Mouse (Mus musculus) heart, embryonic 13.5 days (tissue): ENCODE measurements around the gene Cnnm2. TPM values are rescaled to one million over a fixed set of nuclear protein-coding genes. Genes with fewer than 3 reads are reported as not detected.
"Not testable (repeated sequence)": the region's sequence is repeated elsewhere in the genome, so short reads cannot be mapped to it uniquely, and the experiment has no call there.

ENCODE experiments used
- ATAC-seq: fragments of 200-750 bp; cut with Nextera tagmentation; 2 replicates; pipeline ENCODE4 v1.8.0; 2017; ENCODE audit warnings: moderate TSS enrichment; ENCODE audit not compliant: insufficient number of reproducible peaks, low FRiP score, low TSS enrichment; ENCODE audit errors: extremely low read depth
- H3K27ac ChIP-seq: fragments of 300-500 bp; sonication (generic); replicated peaks from 2 replicates; pipeline ENCODE4 v1.5.1; 2015; ENCODE audit warnings: moderate library complexity, mild to moderate bottlenecking, inconsistent platforms
- H3K27me3 ChIP-seq: fragments of 300-500 bp; sonication (generic); replicated peaks from 2 replicates; pipeline ENCODE4 v1.6.1; 2015; ENCODE audit warnings: mild to moderate bottlenecking, inconsistent platforms
- H3K36me3 ChIP-seq: fragments of 300-500 bp; sonication (generic); 2 replicates; pipeline ENCODE4 v1.6.1; 2015; ENCODE audit warnings: mild to moderate bottlenecking, inconsistent platforms
- H3K4me1 ChIP-seq: fragments of 300-500 bp; sonication (generic); 2 replicates; pipeline ENCODE4 v1.6.1; 2015; ENCODE audit warnings: inconsistent platforms
- H3K4me2 ChIP-seq: fragments of 300-500 bp; sonication (generic); 2 replicates; pipeline ENCODE4 v1.6.1; 2015; ENCODE audit warnings: inconsistent platforms, mild to moderate bottlenecking, moderate library complexity
- H3K4me3 ChIP-seq: fragments of 300-500 bp; sonication (generic); 2 replicates; pipeline ENCODE4 v1.5.1; 2015; ENCODE audit warnings: moderate library complexity, mild to moderate bottlenecking, inconsistent platforms
- H3K9ac ChIP-seq: fragments of 300-500 bp; sonication (generic); 2 replicates; pipeline ENCODE4 v1.6.1; 2015; ENCODE audit warnings: inconsistent platforms, mild to moderate bottlenecking, moderate library complexity
- H3K9me3 ChIP-seq: fragments of 300-500 bp; sonication (generic); 2 replicates; pipeline ENCODE4 v1.6.1; 2016; ENCODE audit warnings: inconsistent platforms
- WGBS: fragments of 180-500 bp; shearing (Covaris S2); methylation state at CpG from one replicate; pipeline ENCODE4 v1.1.7; 2015; ENCODE audit warnings: mixed read lengths; 5-methylcytosine and 5-hydroxymethylcytosine counted together
- polyA plus RNA-seq: library from polyadenylated mRNA; unstranded; fragments of >200 nt; fragmentation: Nextera tagmentation; extraction: Ambion mirVana; gene quantifications from 2 replicates; pipeline ENCODE4 v1.2.1, GENCODE M21; 2015

Gene Cnnm2
- polyA plus RNA-seq, 1 experiment from 2014 or later, result 2.5 TPM

DNA sequence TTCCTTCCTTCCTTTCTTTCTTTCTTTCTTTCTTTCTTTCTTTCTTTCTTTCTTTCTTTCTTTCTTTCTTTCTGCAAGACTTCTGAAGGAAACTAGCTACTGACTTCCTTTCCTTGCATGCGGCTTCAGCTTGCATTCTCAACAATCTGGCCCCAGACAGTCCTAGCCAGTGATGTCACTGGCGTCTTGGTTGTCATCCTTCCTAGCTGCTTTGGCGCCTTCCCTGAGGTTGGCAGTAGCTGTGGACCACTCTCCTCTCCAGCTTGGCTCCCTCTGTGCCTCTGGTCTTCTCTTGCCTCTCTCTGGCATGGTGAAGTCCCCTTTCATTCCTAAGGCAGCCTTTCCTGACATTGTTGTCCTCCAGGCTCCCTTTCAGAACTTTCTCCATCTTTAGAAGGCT lies 15.5 kb downstream of the Cnnm2 start:
- Histone ChIP-seq H3K4me2 (no peak overlapping the region), H3K36me3 (no peaks in the 10 kb centered on the region), H3K9ac (no peak overlapping the region), H3K27me3 (no peaks in the 10 kb centered on the region), H3K4me3 (no peak overlapping the region), H3K4me1 (no peaks in the 10 kb centered on the region), H3K9me3 (no peaks in the 10 kb centered on the region), H3K27ac (no peak overlapping the region)
- WGBS, result 66% methylated on average over 3 of the region's 3 CpGs
- ATAC-seq, result no peak

DNA sequence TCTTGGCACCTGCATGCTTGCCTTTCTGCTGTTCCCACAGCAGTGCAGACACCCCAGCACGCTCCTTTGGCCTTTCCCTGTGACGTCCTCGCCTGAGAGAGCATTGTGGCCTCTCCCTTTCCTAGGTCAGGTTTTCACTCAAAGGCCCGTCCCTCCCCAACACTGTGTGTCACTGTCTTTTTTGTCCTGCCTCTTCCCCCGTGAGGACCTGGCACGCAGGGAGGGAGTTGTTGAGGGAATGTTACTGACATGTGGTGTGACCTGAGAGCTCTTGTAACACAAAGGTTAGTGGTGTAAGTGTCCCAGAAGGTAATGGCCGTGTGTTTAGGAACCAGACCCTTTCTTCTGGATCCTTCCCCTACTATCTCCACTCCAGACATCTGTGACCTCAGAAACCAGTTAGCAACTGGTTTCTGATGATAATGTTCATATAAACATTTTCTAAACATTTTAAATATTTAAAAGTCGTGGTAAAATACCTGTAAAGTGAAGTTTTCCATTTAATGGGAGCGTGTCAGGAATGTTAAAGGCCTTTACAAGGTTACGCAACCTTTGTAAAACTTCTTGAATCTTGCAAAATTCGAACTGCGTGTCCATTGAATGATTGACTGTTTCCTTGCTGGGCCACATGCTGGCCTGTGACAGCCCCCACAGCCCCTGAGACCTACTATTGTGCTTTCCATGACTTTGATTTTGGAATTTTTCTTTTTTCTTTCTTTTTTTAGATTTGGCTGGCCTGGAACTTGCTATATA lies 16.7 kb downstream of the Cnnm2 start:
- no peak overlapping the region for H3K27ac ChIP-seq
- H3K9ac ChIP-seq, result no peak overlapping the region
- no peaks in the 10 kb centered on the region for H3K9me3 ChIP-seq
- H3K4me2 ChIP-seq, result no peak overlapping the region
- ATAC-seq, result no peak
- H3K36me3 ChIP-seq, result no peaks in the 10 kb centered on the region
- H3K4me3 ChIP-seq, result no peak overlapping the region
- 74% methylated on average over 12 of the region's 12 CpGs for WGBS
- H3K4me1 ChIP-seq, result no peaks in the 10 kb centered on the region
- H3K27me3 ChIP-seq, result no peaks in the 10 kb centered on the region

DNA sequence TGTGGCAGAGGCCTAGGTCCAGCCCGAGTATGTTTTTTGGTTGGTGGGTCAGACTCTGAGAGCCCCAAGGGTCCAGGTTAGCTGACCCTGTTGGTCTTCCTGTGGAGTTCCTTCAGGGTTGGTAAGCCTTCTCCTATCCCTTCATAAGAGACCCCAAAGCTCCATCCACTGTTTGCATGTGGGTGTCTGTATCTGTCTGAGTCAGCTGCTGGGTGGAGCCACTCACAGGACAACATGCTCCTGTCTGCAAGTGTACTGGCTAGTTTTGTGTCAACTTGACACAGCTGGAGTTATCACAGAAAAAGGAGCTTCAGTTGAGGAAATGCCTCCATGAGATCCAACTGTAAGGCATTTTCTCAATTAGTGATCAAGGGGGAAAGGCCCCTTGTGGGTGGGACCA lies 17.7 kb downstream of the Cnnm2 start:
- H3K4me2 ChIP-seq, H3K27ac ChIP-seq, H3K9me3 ChIP-seq, H3K9ac ChIP-seq, H3K4me3 ChIP-seq, H3K4me1 ChIP-seq, ATAC-seq, H3K27me3 ChIP-seq, H3K36me3 ChIP-seq: not testable (repeated sequence)
- 84% methylated on average over 1 of the region's 1 CpGs for WGBS

DNA sequence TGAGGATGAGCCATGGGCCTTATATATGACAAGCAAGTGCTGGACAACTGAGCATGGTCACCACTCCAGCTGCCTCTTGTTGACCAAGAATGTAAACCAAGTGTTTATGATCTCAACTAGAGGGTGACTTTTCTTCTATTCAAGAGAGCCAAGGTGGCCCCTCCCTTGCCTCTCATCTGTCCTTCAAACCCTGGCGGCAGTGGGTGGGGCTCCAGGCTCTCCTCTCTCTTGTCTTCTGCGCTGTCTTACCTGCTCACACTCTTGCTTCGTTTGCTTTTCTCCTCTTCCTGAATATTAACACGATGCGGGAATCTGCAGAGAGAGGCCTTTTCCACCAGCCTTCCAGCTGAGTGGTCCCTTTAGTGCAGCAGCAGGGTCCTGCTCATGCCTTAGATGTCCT lies 22.6 kb downstream of the Cnnm2 start:
- no peak overlapping the region for H3K4me3 ChIP-seq
- H3K36me3 ChIP-seq, result no peaks in the 10 kb centered on the region
- no peak overlapping the region for H3K27ac ChIP-seq
- H3K4me1 ChIP-seq, result peaks cover 7% of the 10 kb centered on the region; the same call in 1 of the 2 replicates
- 61% methylated on average over 5 of the region's 5 CpGs for WGBS
- H3K9me3 ChIP-seq, result no peaks in the 10 kb centered on the region
- no peak overlapping the region for H3K9ac ChIP-seq
- no peak for ATAC-seq
- H3K4me2 ChIP-seq, result no peak overlapping the region
- no peaks in the 10 kb centered on the region for H3K27me3 ChIP-seq

DNA sequence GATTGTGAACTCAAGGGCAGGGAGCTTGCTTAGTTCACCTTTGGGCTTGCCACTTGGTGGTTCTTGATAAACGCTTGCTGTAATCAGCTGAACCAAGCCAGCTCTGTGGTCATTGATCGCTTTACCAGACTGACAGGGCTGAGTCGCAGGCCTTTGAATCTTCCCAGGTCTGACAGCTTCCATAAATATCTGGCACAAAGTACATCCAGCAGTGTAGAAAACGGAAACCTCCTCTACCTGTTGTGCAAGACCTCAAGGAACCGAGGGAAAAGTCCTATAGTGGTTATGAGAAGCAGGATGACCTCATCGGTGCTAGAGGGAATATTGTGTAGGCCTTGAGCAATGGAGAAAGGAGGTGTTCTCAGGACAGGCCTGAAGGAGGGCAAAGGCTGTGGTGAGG lies 23.1 kb downstream of the Cnnm2 start:
- Histone ChIP-seq H3K27me3 (no peaks in the 10 kb centered on the region), H3K36me3 (no peaks in the 10 kb centered on the region), H3K27ac (no peak overlapping the region), H3K4me1 (peaks cover 7% of the 10 kb centered on the region; the same call in 1 of the 2 replicates), H3K4me3 (no peak overlapping the region), H3K9ac (no peak overlapping the region), H3K9me3 (no peaks in the 10 kb centered on the region), H3K4me2 (no peak overlapping the region)
- ATAC-seq, result no peak
- WGBS, result 55% methylated on average over 6 of the region's 6 CpGs

DNA sequence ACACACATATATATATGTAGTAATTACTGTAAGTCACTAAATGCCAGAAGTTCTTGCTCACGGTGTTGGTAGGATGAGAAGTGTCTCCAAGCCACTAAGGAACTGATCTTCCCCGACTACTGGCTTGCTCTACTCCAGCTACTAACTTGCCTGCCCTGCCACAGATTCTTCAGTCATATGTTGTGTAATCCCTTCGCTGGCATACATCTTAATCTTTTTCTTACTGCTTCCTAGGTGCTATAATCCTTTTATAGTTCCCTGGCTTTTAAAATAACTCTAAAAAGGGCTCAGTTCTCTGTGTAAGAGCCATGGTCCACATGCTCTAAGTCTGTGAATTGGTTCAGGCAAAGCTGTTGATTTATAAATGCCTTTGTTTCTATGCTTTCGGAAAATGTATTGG lies 24.2 kb downstream of the Cnnm2 start:
- 80% methylated on average over 4 of the region's 4 CpGs for WGBS
- Histone ChIP-seq H3K4me3 (no peak overlapping the region), H3K9me3 (no peaks in the 10 kb centered on the region), H3K36me3 (no peaks in the 10 kb centered on the region), H3K9ac (no peak overlapping the region), H3K4me2 (no peak overlapping the region), H3K27me3 (no peaks in the 10 kb centered on the region), H3K4me1 (peaks cover 7% of the 10 kb centered on the region; the same call in 1 of the 2 replicates), H3K27ac (no peak overlapping the region)
- ATAC-seq, result no peak

DNA sequence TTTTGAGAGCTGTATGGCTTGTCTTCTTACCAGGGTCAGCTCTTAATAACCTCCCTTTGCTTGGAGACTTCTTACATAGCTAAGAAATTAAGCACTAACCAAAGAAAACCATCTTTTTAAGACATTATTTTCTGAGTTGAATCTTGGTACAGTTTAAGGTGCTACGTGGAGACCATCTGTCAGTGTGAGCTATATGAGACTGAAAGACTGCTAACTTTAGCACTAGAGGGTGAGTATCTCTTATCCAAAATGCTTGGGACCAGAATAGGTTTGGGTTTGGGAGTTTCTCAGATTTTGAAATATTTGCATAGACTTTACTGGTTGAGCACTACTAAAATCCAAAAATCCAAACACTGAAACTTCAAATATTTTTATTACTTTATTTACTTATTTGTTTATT lies 28.4 kb downstream of the Cnnm2 start:
- H3K27ac ChIP-seq, result no peak overlapping the region
- no peak overlapping the region for H3K4me2 ChIP-seq
- no peak overlapping the region for H3K9ac ChIP-seq
- H3K4me3 ChIP-seq, result no peak overlapping the region
- WGBS, result 81% methylated on average over 1 of the region's 1 CpGs
- no peaks in the 10 kb centered on the region for H3K9me3 ChIP-seq
- no peaks in the 10 kb centered on the region for H3K36me3 ChIP-seq
- no peak for ATAC-seq
- peaks cover 12% of the 10 kb centered on the region for H3K4me1 ChIP-seq
- no peaks in the 10 kb centered on the region for H3K27me3 ChIP-seq

DNA sequence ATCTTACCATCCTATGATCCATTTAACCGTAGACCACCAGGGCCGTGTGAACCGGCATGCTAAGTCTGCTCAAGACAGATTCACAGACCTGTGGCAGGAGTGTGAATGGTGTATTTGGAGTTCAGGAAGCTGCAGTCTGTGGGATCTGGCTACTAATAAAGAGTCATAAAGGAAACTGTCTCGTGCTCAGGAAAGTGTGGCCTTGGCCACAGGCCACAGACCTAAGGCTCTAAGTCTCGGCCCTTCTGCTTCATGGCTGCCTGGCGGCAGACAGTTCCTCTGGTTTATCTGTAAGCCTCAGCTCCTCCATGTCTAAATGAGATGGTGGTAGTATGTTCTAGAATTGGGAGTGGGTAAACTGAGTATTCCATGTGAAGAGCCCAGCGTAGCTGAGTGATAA lies 30.0 kb downstream of the Cnnm2 start:
- no peaks in the 10 kb centered on the region for H3K36me3 ChIP-seq
- no peak overlapping the region for H3K4me3 ChIP-seq
- peaks cover 12% of the 10 kb centered on the region for H3K4me1 ChIP-seq
- 79% methylated on average over 7 of the region's 7 CpGs for WGBS
- no peak overlapping the region for H3K4me2 ChIP-seq
- H3K9me3 ChIP-seq, result no peaks in the 10 kb centered on the region
- no peak overlapping the region for H3K9ac ChIP-seq
- H3K27me3 ChIP-seq, result no peaks in the 10 kb centered on the region
- no peak for ATAC-seq
- H3K27ac ChIP-seq, result no peak overlapping the region

DNA sequence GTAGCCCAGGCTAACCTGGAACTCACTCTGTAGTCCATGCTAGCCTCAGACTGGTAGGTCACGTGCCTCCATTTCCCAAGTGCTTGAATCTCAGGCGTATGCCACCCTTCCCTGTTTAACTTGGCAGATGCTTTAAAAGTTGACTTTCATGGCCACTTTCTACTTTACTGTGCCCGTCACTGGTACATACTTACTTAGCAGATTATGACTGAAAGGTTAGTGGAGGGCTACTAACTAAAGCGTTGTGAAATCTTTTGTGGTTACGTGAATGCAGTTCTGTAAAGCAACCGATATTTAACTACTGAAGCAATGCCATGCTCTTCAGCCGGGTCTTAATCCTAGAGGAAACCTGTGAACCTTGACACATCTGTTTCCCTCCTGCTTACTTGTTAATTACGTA lies 30.5 kb downstream of the Cnnm2 start:
- no peaks in the 10 kb centered on the region for H3K27me3 ChIP-seq
- H3K4me1 ChIP-seq, result peaks cover 12% of the 10 kb centered on the region
- no peak overlapping the region for H3K9ac ChIP-seq
- H3K4me2 ChIP-seq, result no peak overlapping the region
- no peaks in the 10 kb centered on the region for H3K36me3 ChIP-seq
- no peak overlapping the region for H3K4me3 ChIP-seq
- no peak overlapping the region for H3K27ac ChIP-seq
- ATAC-seq, result no peak
- WGBS, result 74% methylated on average over 8 of the region's 8 CpGs
- H3K9me3 ChIP-seq, result no peaks in the 10 kb centered on the region

DNA sequence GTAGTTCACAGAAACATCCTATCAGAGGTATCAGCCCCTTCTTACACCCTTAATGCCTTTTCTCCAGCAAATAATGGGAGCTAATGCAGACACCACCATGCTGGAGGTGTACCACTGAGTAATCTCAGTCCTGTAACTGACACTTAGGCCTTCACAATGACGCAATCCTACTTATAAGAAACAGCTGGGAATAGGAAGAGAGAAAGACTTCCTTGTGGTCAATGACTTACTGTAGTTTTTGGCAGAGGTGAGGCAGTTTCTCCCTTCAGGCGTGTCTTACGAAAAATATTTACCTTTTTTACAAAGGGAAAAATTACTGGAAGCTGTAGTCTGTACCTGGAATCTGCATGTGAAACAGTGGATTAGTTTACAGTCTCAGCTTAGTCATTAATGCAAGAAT lies 31.1 kb downstream of the Cnnm2 start:
- ATAC-seq, result no peak
- 74% methylated on average over 3 of the region's 3 CpGs for WGBS
- H3K4me2 ChIP-seq, result no peak overlapping the region
- no peak overlapping the region for H3K9ac ChIP-seq
- no peaks in the 10 kb centered on the region for H3K27me3 ChIP-seq
- H3K4me1 ChIP-seq, result peaks cover 12% of the 10 kb centered on the region
- H3K27ac ChIP-seq, result no peak overlapping the region
- H3K9me3 ChIP-seq, result no peaks in the 10 kb centered on the region
- H3K4me3 ChIP-seq, result no peak overlapping the region
- no peaks in the 10 kb centered on the region for H3K36me3 ChIP-seq

DNA sequence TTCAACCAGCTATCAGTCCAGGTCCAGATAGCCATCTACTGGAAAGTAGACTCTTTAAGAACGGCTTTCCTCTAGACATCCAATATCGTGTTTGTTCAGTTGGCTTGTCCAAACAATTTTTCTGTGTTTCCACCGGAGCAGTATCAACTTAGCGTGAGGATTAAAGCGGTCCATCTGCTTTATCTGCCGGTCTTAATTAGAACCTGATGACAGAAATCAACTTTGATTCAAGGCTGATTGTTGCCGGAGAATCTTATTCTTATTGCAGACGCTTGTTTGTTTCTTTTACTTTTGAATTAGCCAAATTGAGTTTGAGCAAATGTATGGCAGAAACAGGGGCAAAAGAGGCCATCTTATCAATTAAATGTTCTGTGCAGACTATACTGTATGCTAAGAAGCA lies 32.8 kb downstream of the Cnnm2 start:
- no peak for ATAC-seq

DNA sequence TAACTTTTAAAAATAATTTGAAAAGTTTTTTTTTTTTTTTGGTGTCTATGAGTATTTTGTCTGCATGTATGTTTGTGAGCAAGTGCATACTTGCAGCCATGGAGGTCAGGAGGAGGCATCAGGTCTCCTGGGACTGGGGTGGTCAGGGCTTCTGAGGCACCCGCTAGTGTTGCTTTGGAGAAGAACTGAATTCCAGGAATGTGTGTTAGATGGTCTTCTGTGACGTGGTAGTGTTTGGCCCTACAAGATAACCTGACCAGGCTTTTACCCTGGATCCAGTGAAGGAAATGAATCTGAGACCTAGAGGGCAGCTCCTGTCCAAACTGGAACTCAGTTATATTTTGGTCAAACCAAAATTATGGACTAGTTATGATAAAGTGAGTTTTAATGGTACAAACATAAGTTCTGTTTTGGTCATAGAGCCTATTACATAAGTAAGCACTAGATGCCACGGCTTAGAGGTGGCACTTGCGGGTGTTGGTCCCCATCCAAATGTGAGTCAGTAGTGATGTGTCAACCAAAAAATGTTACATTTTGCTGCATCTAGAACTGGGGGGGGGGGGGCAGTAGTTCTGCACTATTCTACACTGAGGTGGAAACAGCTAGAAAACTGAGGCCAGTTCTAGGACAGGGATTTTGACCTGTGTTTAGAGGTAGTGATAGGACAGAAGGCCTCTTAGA lies 38.6 kb downstream of the Cnnm2 start:
- Histone ChIP-seq H3K4me1 (peaks cover 10% of the 10 kb centered on the region), H3K4me2 (no peak overlapping the region), H3K27me3 (no peaks in the 10 kb centered on the region), H3K27ac (no peak overlapping the region), H3K9ac (no peak overlapping the region), H3K4me3 (no peak overlapping the region), H3K9me3 (no peaks in the 10 kb centered on the region), H3K36me3 (no peaks in the 10 kb centered on the region)
- ATAC-seq, result no peak
- WGBS, result 70% methylated on average over 4 of the region's 4 CpGs

More for the DNA sequence above, 32.8 kb downstream of the Cnnm2 start:
- WGBS, result 42% methylated on average over 8 of the region's 8 CpGs
- Histone ChIP-seq H3K4me1 (peaks cover 12% of the 10 kb centered on the region), H3K9ac (no peak overlapping the region), H3K4me2 (no peak overlapping the region), H3K27ac (no peak overlapping the region), H3K9me3 (no peaks in the 10 kb centered on the region), H3K4me3 (no peak overlapping the region), H3K36me3 (no peaks in the 10 kb centered on the region), H3K27me3 (no peaks in the 10 kb centered on the region)
